Mouse (Mus musculus) liver, embryonic 13.5 days (tissue): Measurements from ENCODE around the gene Ccndbp1. TPM values are rescaled to one million over a fixed set of nuclear protein-coding genes. Genes with fewer than 3 reads are reported as not detected.

ENCODE experiments used
- ATAC-seq: fragments of 200-750 bp; cut with Nextera tagmentation; 2 replicates; pipeline ENCODE4 v1.8.0; 2017; ENCODE audit warnings: low read depth, mild to moderate bottlenecking, moderate number of reproducible peaks, moderate library complexity
- DNase-seq: peaks from one replicate; pipeline ENCODE4 v3.0.0; 2022
- H3K27ac ChIP-seq: fragments of 300-500 bp; sonication (generic); 2 replicates; pipeline ENCODE4 v1.5.1; 2015; ENCODE audit warnings: moderate library complexity, mild to moderate bottlenecking, inconsistent platforms
- H3K27me3 ChIP-seq: fragments of 300-500 bp; sonication (generic); 2 replicates; pipeline ENCODE4 v1.6.1; 2015; ENCODE audit warnings: mild to moderate bottlenecking, inconsistent platforms
- H3K36me3 ChIP-seq: fragments of 300-500 bp; sonication (generic); 2 replicates; pipeline ENCODE4 v1.6.1; 2015; ENCODE audit warnings: mild to moderate bottlenecking, inconsistent platforms
- H3K4me1 ChIP-seq: fragments of 300-500 bp; sonication (generic); replicated peaks from 2 replicates; pipeline ENCODE4 v1.6.1; 2015; ENCODE audit warnings: inconsistent platforms
- H3K4me2 ChIP-seq: fragments of 300-500 bp; sonication (generic); 2 replicates; pipeline ENCODE4 v1.6.1; 2015; ENCODE audit warnings: inconsistent platforms, mild to moderate bottlenecking, moderate library complexity
- H3K4me3 ChIP-seq: fragments of 300-500 bp; sonication (generic); replicated peaks from 2 replicates; pipeline ENCODE4 v1.5.1; 2015; ENCODE audit warnings: mild to moderate bottlenecking, inconsistent platforms
- H3K9ac ChIP-seq: fragments of 300-500 bp; sonication (generic); 2 replicates; pipeline ENCODE4 v1.6.1; 2015; ENCODE audit warnings: mild to moderate bottlenecking, inconsistent platforms
- H3K9me3 ChIP-seq: fragments of 300-500 bp; sonication (generic); replicated peaks from 2 replicates; pipeline ENCODE4 v1.6.1; 2016; ENCODE audit warnings: inconsistent platforms
- WGBS: fragments of 180-500 bp; shearing (Covaris S2); methylation state at CpG from one replicate; pipeline ENCODE4 v1.1.7; 2015; ENCODE audit not compliant: insufficient replicate concordance; 5-methylcytosine and 5-hydroxymethylcytosine counted together
- polyA plus RNA-seq: library from polyadenylated mRNA; unstranded; fragments of >200 nt; fragmentation: Nextera tagmentation; extraction: Ambion mirVana; gene quantifications from 2 replicates; pipeline ENCODE4 v1.2.1, GENCODE M21; 2015

Gene Ccndbp1
- polyA plus RNA-seq, 1 experiment from 2014 or later, result 43.5 TPM

DNA sequence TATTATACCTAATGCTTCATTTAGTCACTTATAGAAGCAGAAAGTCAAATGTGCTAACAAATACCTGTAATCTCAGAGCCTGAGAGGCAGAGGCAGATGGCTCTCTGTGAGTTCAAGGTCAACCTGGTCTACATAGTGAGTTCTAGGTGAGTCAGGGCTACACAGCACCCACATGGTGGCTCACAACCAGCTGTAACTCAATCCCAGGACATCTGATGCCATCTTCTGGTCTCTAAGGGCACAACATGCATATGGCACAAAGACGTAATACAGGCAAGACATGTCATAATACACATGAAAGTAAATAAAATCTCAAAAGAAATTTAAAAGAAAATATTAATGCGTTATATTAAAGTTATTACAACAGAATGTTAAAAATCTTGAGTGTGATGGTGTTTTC is 4.6 kb upstream of the Ccndbp1 start:
- DNase-seq (no peak), ATAC-seq (no peak)
- Histone ChIP-seq H3K27me3 (no peaks in the 10 kb centered on the region), H3K9me3 (no peaks in the 10 kb centered on the region), H3K36me3 (no peaks in the 10 kb centered on the region), H3K9ac (no peak overlapping the region), H3K4me1 (peaks cover 10% of the 10 kb centered on the region), H3K27ac (no peak overlapping the region), H3K4me2 (no peak overlapping the region), H3K4me3 (no peak overlapping the region)
- 70% methylated on average over 2 of the region's 2 CpGs for WGBS

GRCm38 (mm10) chr2:121004018-121004811 is 4.0 kb upstream of the Ccndbp1 start:
- H3K4me1 ChIP-seq, result peaks cover 9% of the 10 kb centered on the region
- DNase-seq, result no peak
- no peak overlapping the region for H3K27ac ChIP-seq
- H3K4me3 ChIP-seq, result no peak overlapping the region
- 79% methylated on average over 7 of the region's 7 CpGs for WGBS
- no peak overlapping the region for H3K4me2 ChIP-seq
- H3K9me3 ChIP-seq, result no peaks in the 10 kb centered on the region
- H3K9ac ChIP-seq, result no peak overlapping the region
- H3K36me3 ChIP-seq, result no peaks in the 10 kb centered on the region
- ATAC-seq, result no peak
- H3K27me3 ChIP-seq, result no peaks in the 10 kb centered on the region

DNA sequence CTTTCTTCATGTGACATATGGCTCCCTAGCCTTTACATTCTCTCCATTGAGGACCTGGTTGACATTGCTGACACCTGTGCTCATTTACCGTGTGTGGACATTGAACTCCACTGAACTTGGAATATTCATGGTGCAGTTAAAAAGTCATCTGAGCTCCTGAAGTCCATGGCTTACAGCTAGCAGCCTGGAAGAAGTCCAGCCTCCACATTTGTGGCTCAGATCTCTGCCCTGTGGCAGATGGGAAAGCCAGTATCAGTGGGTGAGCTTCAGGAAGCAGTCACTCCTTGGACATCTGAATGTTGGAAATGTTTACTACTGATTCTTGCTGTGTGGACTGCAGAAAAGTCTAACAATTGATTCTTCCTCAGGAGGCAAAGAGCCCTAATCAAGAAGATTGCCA is 1.2 kb upstream of the Ccndbp1 start:
- ATAC-seq, result no peak
- Histone ChIP-seq H3K36me3 (peaks cover 16% of the 10 kb centered on the region), H3K9me3 (no peaks in the 10 kb centered on the region), H3K4me1 (peaks cover 19% of the 10 kb centered on the region), H3K4me2 (no peak overlapping the region), H3K27ac (peak overlapping the region; percentile 67; the same call in 1 of the 2 replicates), H3K27me3 (no peaks in the 10 kb centered on the region), H3K9ac (no peak overlapping the region), H3K4me3 (no peak overlapping the region)
- DNase-seq, result no peak
- 76% methylated on average over 1 of the region's 1 CpGs for WGBS

GRCm38 (mm10) chr2:121008664-121009007 is 433 bp downstream of the Ccndbp1 start:
- Histone ChIP-seq H3K27ac (peak overlapping the region; percentile 90), H3K9me3 (no peaks in the 10 kb centered on the region), H3K27me3 (no peaks in the 10 kb centered on the region), H3K4me2 (peak overlapping the region; percentile 86), H3K4me1 (peaks cover 19% of the 10 kb centered on the region), H3K9ac (peak overlapping the region; percentile 81), H3K36me3 (peaks cover 25% of the 10 kb centered on the region), H3K4me3 (peak overlapping the region; percentile 82)
- DNase-seq (no peak), ATAC-seq (no peak; the same call in 1 of the 2 replicates)
- WGBS, result 1% methylated on average over 12 of the region's 12 CpGs

- Histone ChIP-seq H3K27me3 (no peaks in the 10 kb centered on the region), H3K4me3 (peak overlapping the region; percentile 82), H3K9ac (peak overlapping the region; percentile 81), H3K4me2 (peak overlapping the region; percentile 86), H3K4me1 (peaks cover 19% of the 10 kb centered on the region), H3K36me3 (peaks cover 27% of the 10 kb centered on the region), H3K9me3 (no peaks in the 10 kb centered on the region), H3K27ac (peak overlapping the region; percentile 90)
- 17% methylated on average over 5 of the region's 5 CpGs for WGBS
- DNase-seq (no peak), ATAC-seq (no peak)
Observed at GRCm38 (mm10) chr2:121009071-121009677, 971 bp downstream of the Ccndbp1 start.

GRCm38 (mm10) chr2:121012676-121013075 is 4.5 kb downstream of the Ccndbp1 start:
- H3K9me3 ChIP-seq, result no peaks in the 10 kb centered on the region
- 84% methylated on average over 9 of the region's 9 CpGs for WGBS
- DNase-seq (no peak), ATAC-seq (no peak)
- H3K27me3 ChIP-seq, result no peaks in the 10 kb centered on the region
- H3K27ac ChIP-seq, result no peak overlapping the region
- peaks cover 47% of the 10 kb centered on the region for H3K36me3 ChIP-seq
- no peak overlapping the region for H3K9ac ChIP-seq
- H3K4me1 ChIP-seq, result peaks cover 19% of the 10 kb centered on the region
- no peak overlapping the region for H3K4me2 ChIP-seq
- no peak overlapping the region for H3K4me3 ChIP-seq

DNA sequence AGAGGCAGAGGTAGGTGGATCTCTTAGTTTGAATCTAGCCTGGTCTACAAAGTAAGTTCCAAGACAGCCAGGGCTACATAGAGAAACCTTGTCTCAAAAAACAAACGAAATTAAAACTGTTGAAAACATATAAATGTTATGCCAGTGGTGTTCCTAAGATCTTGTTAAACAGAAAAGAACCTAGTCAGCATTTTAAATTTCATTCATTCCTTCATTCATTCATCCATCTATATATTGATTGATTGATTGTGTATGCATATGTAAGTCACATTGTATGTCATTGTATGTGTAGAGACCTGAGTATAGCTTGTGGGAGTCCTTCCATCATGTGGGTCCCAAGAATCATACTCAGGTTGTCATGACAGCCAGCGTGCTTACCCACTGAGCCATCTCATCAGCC is 7.3 kb downstream of the Ccndbp1 start:
- Histone ChIP-seq H3K9me3 (no peaks in the 10 kb centered on the region), H3K4me1 (no peaks in the 10 kb centered on the region), H3K4me3 (no peak overlapping the region), H3K9ac (no peak overlapping the region), H3K36me3 (peaks cover 70% of the 10 kb centered on the region), H3K27me3 (no peaks in the 10 kb centered on the region), H3K4me2 (no peak overlapping the region), H3K27ac (no peak overlapping the region)
- WGBS, result 70% methylated on average over 2 of the region's 2 CpGs
- DNase-seq, result no peak
- ATAC-seq, result no peak

- Histone ChIP-seq H3K27ac (no peak overlapping the region), H3K36me3 (peaks cover 71% of the 10 kb centered on the region), H3K4me2 (no peak overlapping the region), H3K9ac (no peak overlapping the region), H3K4me1 (no peaks in the 10 kb centered on the region), H3K27me3 (no peaks in the 10 kb centered on the region), H3K4me3 (no peak overlapping the region), H3K9me3 (no peaks in the 10 kb centered on the region)
- 86% methylated on average over 9 of the region's 9 CpGs for WGBS
- no peak for ATAC-seq
- no peak for DNase-seq
Observed at GRCm38 (mm10) chr2:121016226-121016625, 8.0 kb downstream of the Ccndbp1 start.

DNA sequence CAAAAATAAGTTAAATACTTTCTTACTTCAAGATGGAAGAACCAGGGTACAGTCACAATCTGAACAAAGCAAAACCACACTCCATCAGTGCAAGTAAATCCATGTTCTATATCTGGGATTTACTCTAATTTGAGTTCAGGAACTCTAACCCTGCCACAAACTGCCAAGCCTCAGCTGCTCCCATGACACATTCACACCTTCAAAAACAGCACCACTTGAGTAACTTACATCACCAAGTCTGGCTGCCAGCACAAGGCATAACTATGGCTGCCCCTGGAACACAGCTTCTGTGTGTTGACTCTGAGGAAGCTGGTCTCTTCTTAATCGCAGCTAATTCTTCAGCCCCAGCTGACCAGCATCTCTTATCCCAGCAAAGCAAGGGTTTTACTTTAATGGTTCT is 8.9 kb downstream of the Ccndbp1 start:
- Histone ChIP-seq H3K9me3 (no peaks in the 10 kb centered on the region), H3K27me3 (no peaks in the 10 kb centered on the region), H3K4me1 (no peaks in the 10 kb centered on the region), H3K27ac (0 out of 2 replicates have a peak overlapping the region, but pooled peaks have one; percentile 39), H3K9ac (no peak overlapping the region), H3K4me2 (no peak overlapping the region), H3K36me3 (peaks cover 72% of the 10 kb centered on the region), H3K4me3 (no peak overlapping the region)
- no peak for DNase-seq
- ATAC-seq, result no peak
- 90% methylated on average over 1 of the region's 1 CpGs for WGBS

GRCm38 (mm10) chr2:121022918-121023317 is 14.7 kb downstream of the Ccndbp1 start:
- 80% methylated on average over 5 of the region's 5 CpGs for WGBS
- H3K4me2 ChIP-seq, result no peak overlapping the region
- H3K4me1 ChIP-seq, result peaks cover 19% of the 10 kb centered on the region
- no peaks in the 10 kb centered on the region for H3K27me3 ChIP-seq
- no peak overlapping the region for H3K4me3 ChIP-seq
- H3K9me3 ChIP-seq, result no peaks in the 10 kb centered on the region
- H3K27ac ChIP-seq, result no peak overlapping the region
- DNase-seq (no peak), ATAC-seq (no peak)
- H3K9ac ChIP-seq, result no peak overlapping the region
- H3K36me3 ChIP-seq, result peaks cover 96% of the 10 kb centered on the region

DNA sequence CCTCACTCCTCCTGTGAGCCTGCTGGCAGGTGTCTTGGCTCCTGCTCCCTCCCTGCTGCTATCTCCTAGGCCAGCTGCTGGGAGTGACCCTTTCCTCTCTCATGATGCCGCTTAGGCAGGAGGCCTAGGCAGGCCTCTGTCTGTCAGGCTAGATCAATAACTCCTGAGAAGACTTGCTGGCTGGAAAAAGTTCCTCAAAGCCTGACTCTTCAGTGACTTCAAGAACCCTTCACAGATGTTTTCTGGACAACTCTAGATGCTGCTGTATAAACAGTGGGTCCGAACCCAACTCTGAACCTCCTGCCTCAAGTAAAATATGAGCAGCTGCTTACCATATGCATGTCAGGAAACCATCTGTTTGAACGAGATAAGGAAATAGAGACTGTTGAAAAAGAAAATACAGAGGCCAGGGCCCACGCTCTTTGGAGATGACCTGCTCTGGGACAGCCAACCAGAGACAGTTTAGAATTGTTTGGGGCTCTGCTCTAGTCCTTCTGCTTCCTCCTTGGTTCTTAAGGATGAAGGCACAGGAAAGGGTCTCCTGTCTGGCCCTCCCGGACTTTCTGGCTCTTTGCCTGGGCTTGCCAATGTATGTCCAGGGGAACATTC is 28.6 kb downstream of the Ccndbp1 start, which contains the start of gene Epb42:
Gene Epb42, minus strand, starts transcription at position 340 of the 609 bp plus-strand sequence.
- Histone ChIP-seq H3K36me3 (peaks cover 39% of the 10 kb centered on the region), H3K9ac (peak within 1 kb of the TSS; percentile 91), H3K27me3 (no peaks in the 10 kb centered on the region), H3K27ac (peak within 1 kb of the TSS; percentile 100), H3K9me3 (no peaks in the 10 kb centered on the region), H3K4me2 (peak within 1 kb of the TSS; percentile 76), H3K4me3 (peak within 1 kb of the TSS; percentile 77), H3K4me1 (peaks cover 53% of the 10 kb centered on the region)
- ATAC-seq, result peak; percentile 99
- WGBS, result 6% methylated on average over 5 of the region's 5 CpGs
- DNase-seq, result peak; percentile 88
